9 mouse cellular contexts compared by ENCODE assay signal in the genomic region with DNA sequence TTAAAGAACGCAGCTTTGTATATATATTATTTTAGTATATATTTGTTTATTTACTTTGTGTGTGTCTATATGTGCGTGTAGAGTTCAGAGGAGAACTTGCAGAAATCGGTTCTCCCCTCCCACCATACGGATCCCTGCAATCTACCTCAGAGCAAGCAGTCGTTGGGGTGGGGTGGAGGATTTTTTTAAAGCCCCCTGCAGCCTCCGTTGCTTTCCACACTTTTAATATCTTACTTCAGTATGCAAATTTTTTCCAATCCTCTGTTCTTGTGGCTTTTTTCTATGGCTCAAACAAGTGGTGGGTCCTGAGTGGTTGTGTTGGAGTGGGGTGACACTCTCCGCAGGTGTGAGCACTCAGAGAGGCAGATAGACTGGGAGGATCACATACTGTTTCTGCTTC. TPM values are rescaled to one million over a fixed set of nuclear protein-coding genes. Genes with fewer than 3 reads are reported as not detected.
DNase-seq lines count a peak whose midpoint lies in the region; ATAC-seq and TF ChIP-seq lines count a peak whose summit lies in the region.
"Had no signal": no experiment of that assay in that cellular context is flagged by ENCODE, and none has a peak within 500 bp of the region (broad histone marks: within the 10 kb centered on the region; RNA-seq: fewer than 3 reads in every experiment).

No protein-coding gene starts in this region.

- H3K27ac ChIP-seq in kidney, embryonic 14.5 days (ENCODE audit: low read depth, low read length): peak overlapping the region; percentile 84; the same call in 1 of the 2 replicates
- H3K27ac ChIP-seq in embryonic facial prominence, embryonic 14.5 days (replicated peaks; ENCODE audit: low read depth, low read length): no peak overlapping the region
- H3K27ac ChIP-seq in intestine, embryonic 14.5 days (ENCODE audit: low read depth): 0 out of 2 replicates have a peak overlapping the region, but pooled peaks have one; percentile 2

- H3K4me2 ChIP-seq in kidney, embryonic 14.5 days (replicated peaks; ENCODE audit: low read depth, low read length): peak overlapping the region; percentile 51
- H3K4me2 ChIP-seq in embryonic facial prominence, embryonic 14.5 days (ENCODE audit: low read depth, low read length): peak overlapping the region; percentile 19; the same call in 1 of the 2 replicates
- peak overlapping the region; percentile 39 for H3K4me2 ChIP-seq in intestine, embryonic 14.5 days (ENCODE audit: low read length)
- peak overlapping the region; percentile 57 for H3K4me2 ChIP-seq in myocyte (ENCODE audit: low read depth)

- WGBS in kidney, embryonic 14.5 days: 7% methylated on average over 7 of the region's 7 CpGs
- WGBS in embryonic facial prominence, embryonic 14.5 days: 6% methylated on average over 7 of the region's 7 CpGs
- 9% methylated on average over 7 of the region's 7 CpGs for WGBS in intestine, embryonic 14.5 days

- peak overlapping the region; percentile 32 for H3K4me3 ChIP-seq in kidney, embryonic 14.5 days (ENCODE audit: low read length)
- H3K4me3 ChIP-seq in embryonic facial prominence, embryonic 14.5 days (ENCODE audit: low read depth, low read length): no peak overlapping the region
- peak overlapping the region; percentile 14; the same call in 1 of the 2 replicates for H3K4me3 ChIP-seq in intestine, embryonic 14.5 days (ENCODE audit: low read depth, low read length)
- no peak overlapping the region for H3K4me3 ChIP-seq in myocyte

- H3K27me3 ChIP-seq in kidney, embryonic 14.5 days (ENCODE audit: control insufficient read depth, insufficient read depth, low read length): no peaks in the 10 kb centered on the region
- H3K27me3 ChIP-seq in embryonic facial prominence, embryonic 14.5 days (replicated peaks; ENCODE audit: control insufficient read depth, insufficient read depth, low read length): no peaks in the 10 kb centered on the region
- no peaks in the 10 kb centered on the region for H3K27me3 ChIP-seq in intestine, embryonic 14.5 days (replicated peaks; ENCODE audit: control insufficient read depth, insufficient read depth, low read length)
- peaks cover 9% of the 10 kb centered on the region for H3K27me3 ChIP-seq in myocyte (ENCODE audit: control insufficient read depth, insufficient read depth, insufficient read length)

- ATAC-seq in kidney, embryonic 14.5 days (ENCODE audit: low FRiP score, low TSS enrichment): peak; percentile 40; the same call in 1 of the 2 replicates
- no peak for ATAC-seq in embryonic facial prominence, embryonic 14.5 days (ENCODE audit: low read depth)
- no peak; the same call in 1 of the 2 replicates for ATAC-seq in intestine, embryonic 14.5 days (replicated peaks; ENCODE audit: low FRiP score, low TSS enrichment, low read depth)

- TF ChIP-seq POLR2A in myocyte (IDR thresholded peaks at IDR 0.05; ENCODE audit: insufficient read length, low read depth): no peak

- no peak overlapping the region for H3ac ChIP-seq in myocyte (ENCODE audit: control insufficient read depth, insufficient read length)

- no peaks in the 10 kb centered on the region for H3K36me3 ChIP-seq in kidney, embryonic 14.5 days (ENCODE audit: control insufficient read depth, insufficient read depth, low read length)
- no peaks in the 10 kb centered on the region for H3K36me3 ChIP-seq in embryonic facial prominence, embryonic 14.5 days (ENCODE audit: control insufficient read depth, insufficient read depth, low read length)
- no peaks in the 10 kb centered on the region for H3K36me3 ChIP-seq in intestine, embryonic 14.5 days (ENCODE audit: control insufficient read depth, insufficient read depth, low read length)
- H3K36me3 ChIP-seq in myocyte (ENCODE audit: control insufficient read depth, insufficient read depth): no peaks in the 10 kb centered on the region

- H3K9ac ChIP-seq in kidney, embryonic 14.5 days (ENCODE audit: low read depth, low read length): peak overlapping the region; percentile 57
- H3K9ac ChIP-seq in embryonic facial prominence, embryonic 14.5 days (ENCODE audit: low read depth, low read length): 0 out of 2 replicates have a peak overlapping the region, but pooled peaks have one; percentile 28
- H3K9ac ChIP-seq in intestine, embryonic 14.5 days (ENCODE audit: low read length): peak overlapping the region; percentile 12; the same call in 1 of the 2 replicates

- H3K9me3 ChIP-seq in kidney, embryonic 14.5 days (ENCODE audit: control insufficient read depth, low read length): no peaks in the 10 kb centered on the region
- H3K9me3 ChIP-seq in embryonic facial prominence, embryonic 14.5 days (ENCODE audit: control insufficient read depth, low read length): no peaks in the 10 kb centered on the region
- no peaks in the 10 kb centered on the region for H3K9me3 ChIP-seq in intestine, embryonic 14.5 days (ENCODE audit: control insufficient read depth, low read length)

- no peaks in the 10 kb centered on the region for H3K79me2 ChIP-seq in myocyte (ENCODE audit: control insufficient read depth, insufficient read depth)

- no peak for DNase-seq in kidney, postnatal 4 days
- no peak for DNase-seq in embryonic facial prominence, embryonic 14.5 days (ENCODE audit: low spot score)
- DNase-seq in intestine, embryonic 14.5 days (ENCODE audit: low spot score): peak; percentile 50
- DNase-seq in adipocyte (ENCODE audit: low spot score): no peak
- no peak for DNase-seq in layer of hippocampus, adult 8-10 months (ENCODE audit: low spot score in 2 of 2)
- DNase-seq: lung, adult 18-20 months had no signal

- peaks cover 5% of the 10 kb centered on the region; the same call in 1 of the 2 replicates for H3K4me1 ChIP-seq in kidney, embryonic 14.5 days (ENCODE audit: control insufficient read depth, insufficient read depth, low read length)
- H3K4me1 ChIP-seq in embryonic facial prominence, embryonic 14.5 days (ENCODE audit: control insufficient read depth, insufficient read depth, low read length): no peaks in the 10 kb centered on the region
- H3K4me1 ChIP-seq in intestine, embryonic 14.5 days (replicated peaks; ENCODE audit: control insufficient read depth, insufficient read depth, low read length): peaks cover 8% of the 10 kb centered on the region; the same call in 1 of the 2 replicates

TF ChIP-seq in myocyte, 11 proteins besides CTCF, POLR2A, EP300 and RAD21:
- TF ChIP-seq MYOG (IDR thresholded peaks at IDR 0.05; ENCODE audit: control insufficient read depth in 1 of 3, insufficient read depth in 1 of 3, insufficient read length in 2 of 3, low read depth in 2 of 3) (no peak), TCF12 (IDR thresholded peaks at IDR 0.05; ENCODE audit: insufficient read depth, poor library complexity, severe bottlenecking) (no peak), MAX (IDR thresholded peaks at IDR 0.05; ENCODE audit: low read depth) (no peak), CEBPB (IDR thresholded peaks at IDR 0.05; ENCODE audit: insufficient read depth, poor library complexity, severe bottlenecking) (no peak), TCF3 (IDR thresholded peaks at IDR 0.05; ENCODE audit: insufficient read length, low read depth) (no peak), POLR2AphosphoS2 (IDR thresholded peaks at IDR 0.05; ENCODE audit: insufficient read length, low read depth) (no peak), SRF (IDR thresholded peaks at IDR 0.05; ENCODE audit: control insufficient read depth, insufficient read length, low read depth) (no peak), USF1 (IDR thresholded peaks at IDR 0.05; ENCODE audit: low read depth) (no peak), REST (IDR thresholded peaks at IDR 0.05; ENCODE audit: insufficient read depth, insufficient read length) (no peak), MYOD1 (IDR thresholded peaks at IDR 0.05; ENCODE audit: control insufficient read depth in 1 of 3, insufficient read length in 2 of 3, low read depth in 2 of 3) (no peak), E2F4 (IDR thresholded peaks at IDR 0.05; ENCODE audit: insufficient read depth) (no peak)

RNA-seq across cellular contexts. Expression of gene C330021F23Rik, which starts 0.6 kb away (rescaled TPM):
- polyA plus RNA-seq in kidney, embryonic 14.5 days (2014; fragmentation: Nextera tagmentation; extraction: Ambion mirVana): 6.9 and 11.2 TPM in 2 replicates
- 0.47 and 0.60 TPM in 2 replicates for polyA plus RNA-seq in embryonic facial prominence, embryonic 14.5 days (2014; fragmentation: Nextera tagmentation; extraction: Ambion mirVana)
- 3.8 and 4.5 TPM in 2 replicates for polyA plus RNA-seq in intestine, embryonic 14.5 days (2014; fragmentation: Nextera tagmentation; extraction: Ambion mirVana)
- 0.05 TPM for polyA plus RNA-seq in myocyte (2012; fragmentation: generic; extraction: Trizol)
- total RNA-seq in layer of hippocampus, adult 8-10 months (2022): under 1 TPM in 1 of 4 experiments, not detected in 3; 0.56 TPM
- polyA plus RNA-seq: thymus, postnatal 0 days had no signal

RNA-seq across cellular contexts. Expression of gene Camsap3, which starts 18.7 kb away (rescaled TPM):
- polyA plus RNA-seq in kidney, embryonic 14.5 days (2014; fragmentation: Nextera tagmentation; extraction: Ambion mirVana): 14.1 and 18.1 TPM in 2 replicates
- 7.5 and 11.9 TPM in 2 replicates for polyA plus RNA-seq in embryonic facial prominence, embryonic 14.5 days (2014; fragmentation: Nextera tagmentation; extraction: Ambion mirVana)
- polyA plus RNA-seq in intestine, embryonic 14.5 days (2014; fragmentation: Nextera tagmentation; extraction: Ambion mirVana): 19.7 and 21.5 TPM in 2 replicates
- polyA plus RNA-seq in myocyte (2012; fragmentation: generic; extraction: Trizol): 0.05 TPM
- total RNA-seq in layer of hippocampus, adult 8-10 months (2022): 10 to 100 TPM; 31.9 to 34.0 (median 32.6) TPM

RNA-seq across cellular contexts. Expression of gene Xab2, which starts 52.7 kb away (rescaled TPM):
- 42.2 and 67.7 TPM in 2 replicates for polyA plus RNA-seq in kidney, embryonic 14.5 days (2014; fragmentation: Nextera tagmentation; extraction: Ambion mirVana)
- polyA plus RNA-seq in embryonic facial prominence, embryonic 14.5 days (2014; fragmentation: Nextera tagmentation; extraction: Ambion mirVana): 41.3 and 47.0 TPM in 2 replicates
- polyA plus RNA-seq in intestine, embryonic 14.5 days (2014; fragmentation: Nextera tagmentation; extraction: Ambion mirVana): 56.4 and 61.5 TPM in 2 replicates
- 44.6 TPM for polyA plus RNA-seq in myocyte (2012; fragmentation: generic; extraction: Trizol)
- total RNA-seq in layer of hippocampus, adult 8-10 months (2022): 10 to 100 TPM; 39.1 to 45.9 (median 41.4) TPM

RNA-seq across cellular contexts. Expression of gene Pet100, which starts 53.0 kb away (rescaled TPM):
- 84.5 and 132 TPM in 2 replicates for polyA plus RNA-seq in kidney, embryonic 14.5 days (2014; fragmentation: Nextera tagmentation; extraction: Ambion mirVana)
- polyA plus RNA-seq in embryonic facial prominence, embryonic 14.5 days (2014; fragmentation: Nextera tagmentation; extraction: Ambion mirVana): 84.2 and 97.1 TPM in 2 replicates
- polyA plus RNA-seq in intestine, embryonic 14.5 days (2014; fragmentation: Nextera tagmentation; extraction: Ambion mirVana): 95.1 and 95.4 TPM in 2 replicates
- 51.7 TPM for polyA plus RNA-seq in myocyte (2012; fragmentation: generic; extraction: Trizol)
- total RNA-seq in layer of hippocampus, adult 8-10 months (2022): 100 to 1,000 TPM in 1 of 4 experiments, 10 to 100 TPM in 3; 42.2 to 100 (median 80.9) TPM

RNA-seq across cellular contexts. Expression of gene Pnpla6, which starts 53.2 kb away (rescaled TPM):
- 21.0 and 25.6 TPM in 2 replicates for polyA plus RNA-seq in kidney, embryonic 14.5 days (2014; fragmentation: Nextera tagmentation; extraction: Ambion mirVana)
- polyA plus RNA-seq in embryonic facial prominence, embryonic 14.5 days (2014; fragmentation: Nextera tagmentation; extraction: Ambion mirVana): 18.2 and 22.0 TPM in 2 replicates
- 25.7 and 26.7 TPM in 2 replicates for polyA plus RNA-seq in intestine, embryonic 14.5 days (2014; fragmentation: Nextera tagmentation; extraction: Ambion mirVana)
- polyA plus RNA-seq in myocyte (2012; fragmentation: generic; extraction: Trizol): 14.8 TPM
- 100 to 1,000 TPM in 1 of 4 experiments, 10 to 100 TPM in 3; 66.7 to 102 (median 88.9) TPM for total RNA-seq in layer of hippocampus, adult 8-10 months (2022)

Comparison
In these comparisons a context has a peak if more than half of its experiments do, and no peak if none do; other contexts are left out.
1. H3K4me3 ChIP-seq: peak in kidney, embryonic 14.5 days (single experiment) and intestine, embryonic 14.5 days (single experiment); none in embryonic facial prominence, embryonic 14.5 days (single experiment) and myocyte (single experiment).
2. Peak in every context shown above with its lines, with median percentiles within 50 percentile points of each other: H3K4me2 ChIP-seq and H3K9ac ChIP-seq.